Mouse (Mus musculus) MEL (cell line): Measurements from ENCODE around the gene Sdhaf1. TPM values are rescaled to one million over a fixed set of nuclear protein-coding genes. Genes with fewer than 3 reads are reported as not detected.

ENCODE experiments used
- DNase-seq: peaks from one replicate; pipeline ENCODE4 v3.0.0; 2011; ENCODE audit warnings: low read depth, low spot score
- H3K27ac ChIP-seq: 2 replicates; pipeline ENCODE4 v1.5.1; 2012; ENCODE audit warnings: low read depth, mild to moderate bottlenecking, control low read depth, low read length, moderate library complexity; ENCODE audit not compliant: control insufficient read depth
- H3K27me3 ChIP-seq, 2 experiments: fragments of 150-350 bp in 1 of 2; sonication (generic) in 1 of 2; 2 replicates each; pipeline ENCODE4 v1.6.1; 2012; ENCODE audit warnings: low read length in 2 of 2, mild to moderate bottlenecking in 2 of 2, improper control_type of control experiment in 1 of 2, moderate library complexity in 1 of 2; ENCODE audit not compliant: insufficient read depth in 2 of 2, control insufficient read depth in 1 of 2
- H3K36me3 ChIP-seq, 2 experiments: 2 replicates each; pipeline ENCODE4 v1.6.1; 2012 to 2014; ENCODE audit warnings: low read length in 2 of 2, improper control_type of control experiment in 1 of 2, inconsistent platforms in 1 of 2, mild to moderate bottlenecking in 1 of 2; ENCODE audit not compliant: insufficient read depth in 2 of 2, control insufficient read depth in 1 of 2
- H3K4me1 ChIP-seq, 2 experiments: fragments of 150-350 bp in 1 of 2; sonication (generic) in 1 of 2; 2 replicates each; pipeline ENCODE4 v1.6.1; 2012; ENCODE audit warnings: low read length in 2 of 2, improper control_type of control experiment in 1 of 2, mild to moderate bottlenecking in 1 of 2; ENCODE audit not compliant: insufficient read depth in 2 of 2, control insufficient read depth in 1 of 2
- H3K4me3 ChIP-seq, 2 experiments: fragments of 150-350 bp in 1 of 2; sonication (generic) in 1 of 2; 2 replicates each; pipeline ENCODE4 v1.5.1; 2012; ENCODE audit warnings: low read depth in 2 of 2, low read length in 2 of 2, mild to moderate bottlenecking in 2 of 2, moderate library complexity in 2 of 2, control low read depth in 1 of 2, improper control_type of control experiment in 1 of 2; ENCODE audit not compliant: control insufficient read depth in 1 of 2, insufficient read depth in 1 of 2
- H3K79me2 ChIP-seq: 2 replicates; pipeline ENCODE4 v1.6.1; 2012; ENCODE audit warnings: mild to moderate bottlenecking, low read length, moderate library complexity; ENCODE audit not compliant: control insufficient read depth, poor library complexity, insufficient read depth
- H3K9ac ChIP-seq: 2 replicates; pipeline ENCODE4 v1.6.1; 2012; ENCODE audit warnings: low read depth, mild to moderate bottlenecking, control low read depth, low read length, moderate library complexity; ENCODE audit not compliant: control insufficient read depth, poor library complexity, severe bottlenecking
- H3K9me3 ChIP-seq: fragments of 150-350 bp; sonication (generic); replicated peaks from 2 replicates; pipeline ENCODE4 v1.6.1; 2012; ENCODE audit warnings: mild to moderate bottlenecking, low read length, improper control_type of control experiment, moderate library complexity; ENCODE audit not compliant: insufficient read depth
- BHLHE40 ChIP-seq: IDR thresholded peaks from 2 replicates; pipeline ENCODE4 v1.6.1; 2012; ENCODE audit warnings: low read depth, mild to moderate bottlenecking, inconsistent platforms, low read length, improper control_type of control experiment, borderline replicate concordance
- CHD1 ChIP-seq: IDR thresholded peaks from 2 replicates; pipeline ENCODE4 v1.6.1; 2012; ENCODE audit warnings: low read depth, mild to moderate bottlenecking, inconsistent platforms, low read length, improper control_type of control experiment
- CTCF ChIP-seq, 3 experiments: IDR thresholded peaks in 2 of 3; conservative IDR thresholded peaks in 1 of 3; 2 replicates each; pipeline ENCODE4 v1.5.1; 2011 to 2012; ENCODE audit warnings: low read length in 3 of 3, low read depth in 2 of 3, mild to moderate bottlenecking in 2 of 3, improper control_type of control experiment in 1 of 3, inconsistent platforms in 1 of 3, mixed read lengths in 1 of 3, moderate library complexity in 1 of 3; ENCODE audit not compliant: control insufficient read depth in 1 of 3, insufficient read depth in 1 of 3, poor library complexity in 1 of 3, severe bottlenecking in 1 of 3
- ELF1 ChIP-seq: IDR thresholded peaks from 2 replicates; pipeline ENCODE4 v1.6.1; 2014; ENCODE audit warnings: low read depth, mild to moderate bottlenecking, inconsistent platforms, low read length, improper control_type of control experiment, moderate library complexity
- EP300 ChIP-seq, 2 experiments: IDR thresholded peaks; 2 replicates each; pipeline ENCODE4 v1.6.1; 2011; ENCODE audit warnings: improper control_type of control experiment in 2 of 2, low read length in 2 of 2, low read depth in 1 of 2, mild to moderate bottlenecking in 1 of 2
- ETS1 ChIP-seq: IDR thresholded peaks from 2 replicates; pipeline ENCODE4 v1.6.1; 2012; ENCODE audit warnings: low read depth, mild to moderate bottlenecking, inconsistent platforms, low read length, improper control_type of control experiment, moderate library complexity
- GATA1 ChIP-seq: IDR thresholded peaks from 2 replicates; pipeline ENCODE4 v1.6.1; 2011; ENCODE audit warnings: low read depth, low read length, improper control_type of control experiment
- MAFK ChIP-seq: IDR thresholded peaks from 2 replicates; pipeline ENCODE4 v1.6.1; 2011; ENCODE audit warnings: low read depth, mild to moderate bottlenecking, low read length, improper control_type of control experiment, borderline replicate concordance
- MAZ ChIP-seq: IDR thresholded peaks from 2 replicates; pipeline ENCODE4 v1.6.1; 2012; ENCODE audit warnings: low read depth, mild to moderate bottlenecking, inconsistent platforms, low read length, improper control_type of control experiment
- MXI1 ChIP-seq: IDR thresholded peaks from 2 replicates; pipeline ENCODE4 v1.6.1; 2011; ENCODE audit warnings: mild to moderate bottlenecking, low read depth, low read length, improper control_type of control experiment
- MYB ChIP-seq: IDR thresholded peaks from 2 replicates; pipeline ENCODE4 v1.6.1; 2011; ENCODE audit warnings: mild to moderate bottlenecking, low read depth, low read length, improper control_type of control experiment
- NELFE ChIP-seq: IDR thresholded peaks from 2 replicates; pipeline ENCODE4 v1.6.1; 2011; ENCODE audit warnings: low read depth, low read length, improper control_type of control experiment
- POLR2AphosphoS2 ChIP-seq: IDR thresholded peaks from 2 replicates; pipeline ENCODE4 v1.6.1; 2011; ENCODE audit warnings: low read length, improper control_type of control experiment
- POLR2AphosphoS5 ChIP-seq: IDR thresholded peaks from 2 replicates; pipeline ENCODE4 v1.6.1; 2012; ENCODE audit warnings: low read depth, borderline replicate concordance, mild to moderate bottlenecking, inconsistent platforms, low read length, moderate library complexity, mixed read lengths
- RAD21 ChIP-seq: IDR thresholded peaks from 2 replicates; pipeline ENCODE4 v1.6.1; 2011; ENCODE audit warnings: mild to moderate bottlenecking, low read depth, low read length, improper control_type of control experiment
- SIN3A ChIP-seq: IDR thresholded peaks from 2 replicates; pipeline ENCODE4 v1.6.1; 2012; ENCODE audit warnings: low read length, improper control_type of control experiment, inconsistent platforms
- TBP ChIP-seq: IDR thresholded peaks from 2 replicates; pipeline ENCODE4 v1.8.0; 2011; ENCODE audit warnings: low read depth, low read length, improper control_type of control experiment
- UBTF ChIP-seq: IDR thresholded peaks from 2 replicates; pipeline ENCODE4 v1.6.1; 2012; ENCODE audit warnings: low read depth, mild to moderate bottlenecking, inconsistent platforms, low read length, improper control_type of control experiment, moderate library complexity, borderline replicate concordance; ENCODE audit not compliant: insufficient read depth
- USF2 ChIP-seq, 2 experiments: IDR thresholded peaks; 2 replicates each; pipeline ENCODE4 v1.6.1; 2011 to 2012; ENCODE audit warnings: improper control_type of control experiment in 2 of 2, low read length in 2 of 2, borderline replicate concordance in 1 of 2, inconsistent platforms in 1 of 2, low read depth in 1 of 2, mild to moderate bottlenecking in 1 of 2; ENCODE audit not compliant: insufficient read depth in 1 of 2
- ZC3H11A ChIP-seq: IDR thresholded peaks from 2 replicates; pipeline ENCODE4 v1.6.1; 2012; ENCODE audit warnings: low read depth, mild to moderate bottlenecking, inconsistent platforms, low read length, improper control_type of control experiment
- ZKSCAN1 ChIP-seq: IDR thresholded peaks from 2 replicates; pipeline ENCODE4 v1.6.1; 2012; ENCODE audit warnings: low read depth, mild to moderate bottlenecking, inconsistent platforms, low read length, improper control_type of control experiment, moderate library complexity
- ZNF384 ChIP-seq: IDR thresholded peaks from 2 replicates; pipeline ENCODE4 v1.6.1; 2012; ENCODE audit warnings: low read depth, mild to moderate bottlenecking, inconsistent platforms, low read length, improper control_type of control experiment
- polyA plus RNA-seq, 2 experiments: library from polyadenylated mRNA; stranded (reverse) in 1 of 2; unstranded in 1 of 2; fragments of >175 nt in 1 of 2; fragments of >200 nt in 1 of 2; gene quantifications; 2 replicates each; pipeline versions ENCODE4 v1.2.1 to v1.2.4; 2012; ENCODE audit warnings: low replicate concordance in 2 of 2, low read depth in 1 of 2; ENCODE audit not compliant: insufficient read length in 2 of 2, insufficient read depth in 1 of 2, missing spikeins in 1 of 2
- total RNA-seq: library from RNA; depleted of rRNA; stranded (reverse); fragments of 300-350 nt; gene quantifications from 2 replicates; pipeline ENCODE4 v1.2.3, GENCODE M21; 2012

Gene Sdhaf1
- total and polyA plus RNA-seq, 3 experiments: 4.3 to 8.1 TPM; not detected in 1

DNA sequence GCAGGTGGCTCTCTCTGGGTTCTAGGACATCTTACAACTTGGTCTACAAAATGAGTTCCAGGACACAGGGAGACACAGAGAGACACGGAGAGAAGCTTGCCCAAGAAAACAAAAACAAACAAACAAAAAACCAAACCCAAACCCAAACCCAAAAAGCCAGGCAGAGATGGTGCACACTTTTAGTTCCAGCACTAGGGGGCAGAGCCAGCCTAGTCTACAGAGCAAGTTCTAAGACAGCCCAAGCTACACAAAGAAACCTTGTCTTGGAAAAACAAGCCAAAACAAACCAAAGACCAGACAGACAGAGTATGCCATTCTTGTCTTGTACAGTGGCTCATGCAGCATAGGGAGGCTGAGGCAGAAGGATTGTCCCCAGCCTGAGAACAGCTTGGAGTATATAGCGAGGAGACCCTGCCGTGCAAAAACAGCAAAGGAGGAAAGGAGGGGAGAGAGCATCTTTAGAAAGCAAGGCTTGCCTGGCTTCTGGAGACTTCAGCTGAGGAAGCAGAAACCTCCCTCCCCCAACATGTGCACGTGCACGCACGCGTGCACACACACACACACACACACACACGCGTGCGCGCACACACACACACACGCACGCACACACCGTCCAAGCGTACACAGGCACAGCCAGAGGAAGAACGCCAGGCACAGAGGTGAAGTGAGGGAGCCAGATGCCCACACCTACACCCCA is 17.5 kb downstream of the Sdhaf1 start (continued):
- TF ChIP-seq MYB (no peak), RAD21 (peak; percentile 43), ZKSCAN1 (no peak), ZC3H11A (no peak), MXI1 (no peak), CHD1 (no peak), MAZ (no peak)

DNA sequence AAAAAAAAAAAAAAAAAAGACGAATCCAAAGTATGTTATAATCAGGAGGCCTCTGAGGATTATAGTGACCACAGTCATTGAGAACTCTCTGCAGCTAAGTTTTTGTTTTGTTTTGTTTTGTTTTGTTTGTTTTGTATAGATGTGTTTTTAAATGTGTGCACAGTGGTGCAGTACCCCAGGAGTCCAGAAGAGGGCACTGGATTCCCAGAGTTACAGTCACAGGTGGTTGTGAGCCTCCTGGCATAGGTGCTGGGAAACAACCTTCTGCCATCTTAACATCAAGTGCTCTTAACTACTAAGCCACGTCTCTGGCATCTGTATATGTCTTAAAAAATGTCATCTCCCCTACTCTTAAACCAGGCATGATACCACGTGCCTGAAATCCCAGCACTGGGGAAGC is 22.8 kb downstream of the Sdhaf1 start:
- no peaks in the 10 kb centered on the region for H3K9me3 ChIP-seq

DNA sequence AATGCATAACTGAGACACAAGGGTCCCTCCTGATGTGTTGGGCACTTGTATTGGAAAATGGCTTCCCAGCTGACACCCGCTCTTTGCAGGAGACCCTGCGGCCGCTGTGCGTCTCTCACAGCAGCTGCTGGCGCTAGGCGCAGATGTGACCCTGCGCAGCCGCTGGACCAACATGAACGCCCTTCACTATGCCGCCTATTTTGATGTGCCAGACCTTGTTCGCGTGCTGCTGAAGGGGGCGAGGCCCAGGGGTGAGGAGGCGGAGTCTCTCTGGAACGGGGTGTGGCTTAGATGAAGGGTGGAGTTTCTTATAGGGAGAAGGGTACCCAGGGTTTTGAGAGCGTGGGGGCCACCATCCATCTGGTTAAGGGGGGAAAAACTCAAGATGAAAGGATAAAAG is 26.4 kb downstream of the Sdhaf1 start:
- H3K27ac ChIP-seq: no peak overlapping the region
- no peak overlapping the region for H3K4me3 ChIP-seq
- TF ChIP-seq CHD1 (no peak), ZNF384 (no peak), MAFK (no peak), CTCF (IDR thresholded peaks at IDR 0.05 in 2 of 3, conservative IDR thresholded peaks at IDR 0.05 in 1 of 3; ENCODE audit: control insufficient read depth in 1 of 3, insufficient read depth in 1 of 3, low read depth in 2 of 3, low read length in 3 of 3, poor library complexity in 1 of 3, severe bottlenecking in 1 of 3) (no peak), EP300 (IDR thresholded peaks at IDR 0.05; ENCODE audit: low read depth in 1 of 2, low read length in 2 of 2) (no peak), ETS1 (no peak), BHLHE40 (no peak), TBP (no peak), SIN3A (no peak), NELFE (no peak), UBTF (no peak), ELF1 (no peak), USF2 (IDR thresholded peaks at IDR 0.05; ENCODE audit: borderline replicate concordance in 1 of 2, insufficient read depth in 1 of 2, low read depth in 1 of 2, low read length in 2 of 2) (no peak), RAD21 (no peak), MXI1 (no peak), MAZ (no peak), POLR2AphosphoS5 (no peak), POLR2AphosphoS2 (no peak), GATA1 (no peak), ZC3H11A (no peak)
- no peak overlapping the region for H3K9ac ChIP-seq
- H3K4me1 ChIP-seq: peaks cover 0 to 4% of the 10 kb centered on the region in 2 experiments; a peak in 1 of 4 replicates
- no peaks in the 10 kb centered on the region for H3K36me3 ChIP-seq
- no peak for DNase-seq
- no peaks in the 10 kb centered on the region for H3K79me2 ChIP-seq
- H3K9me3 ChIP-seq: no peaks in the 10 kb centered on the region
- 0 out of 4 replicates have a peak, but pooled peaks cover 0 to 2% of the 10 kb centered on the region in 2 experiments for H3K27me3 ChIP-seq

More for the DNA sequence above, 22.8 kb downstream of the Sdhaf1 start:
- H3K27ac ChIP-seq: no peak overlapping the region
- TF ChIP-seq ZC3H11A: no peak
- TF ChIP-seq CTCF (IDR thresholded peaks at IDR 0.05 in 2 of 3, conservative IDR thresholded peaks at IDR 0.05 in 1 of 3; ENCODE audit: control insufficient read depth in 1 of 3, insufficient read depth in 1 of 3, low read depth in 2 of 3, low read length in 3 of 3, poor library complexity in 1 of 3, severe bottlenecking in 1 of 3): peak; percentile 49 to 76 (median 58)
- peak; percentile 33; the same call in 1 of the 2 replicates for TF ChIP-seq RAD21
- TF ChIP-seq, all 39 proteins: peak for 2
- DNase-seq: peak; percentile 73
- Histone ChIP-seq H3K4me3 (no peak overlapping the region), H3K79me2 (no peaks in the 10 kb centered on the region), H3K36me3 (no peaks in the 10 kb centered on the region), H3K27me3 (0 out of 4 replicates have a peak, but pooled peaks cover 0 to 2% of the 10 kb centered on the region in 2 experiments), H3K4me1 (peaks cover 0 to 4% of the 10 kb centered on the region in 2 experiments; a peak in 1 of 4 replicates), H3K9ac (no peak overlapping the region)
